Mouse (Mus musculus): Measurements from ENCODE around the gene Man2c1. TPM values are rescaled to one million over a fixed set of nuclear protein-coding genes. Genes with fewer than 3 reads are reported as not detected.

Gene Man2c1
- polyA plus RNA-seq, 1 experiment from 2014 or later = 18.0 TPM

- WGBS = 55% methylated on average over 6 of the region's 6 CpGs
- Histone ChIP-seq H3K9me3 (ENCODE audit: control insufficient read depth, low read length) (no peaks in the 10 kb centered on the region), H3K36me3 (ENCODE audit: control insufficient read depth, insufficient read depth, low read length) (no peaks in the 10 kb centered on the region), H3K9ac (ENCODE audit: low read length) (no peak overlapping the region), H3K27ac (ENCODE audit: low read depth, low read length) (no peak overlapping the region), H3K4me1 (ENCODE audit: control insufficient read depth, insufficient read depth, low read length) (peaks cover 11% of the 10 kb centered on the region), H3K4me3 (ENCODE audit: low read depth, low read length) (no peak overlapping the region), H3K4me2 (no peak overlapping the region), H3K27me3 (ENCODE audit: control insufficient read depth, insufficient read depth, low read length) (no peaks in the 10 kb centered on the region)
- no peak for ATAC-seq (ENCODE audit: low FRiP score)
- DNase-seq (ENCODE audit: low spot score, missing footprints) = no peak
Measured at GRCm38 (mm10) chr9:57152331-57152730, 21.8 kb downstream of the Man2c1 start.

- Histone ChIP-seq H3K27ac (ENCODE audit: low read depth, low read length) (no peak overlapping the region), H3K9ac (ENCODE audit: low read length) (no peak overlapping the region), H3K4me3 (ENCODE audit: low read depth, low read length) (no peak overlapping the region), H3K4me2 (no peak overlapping the region), H3K9me3 (ENCODE audit: control insufficient read depth, low read length) (no peaks in the 10 kb centered on the region), H3K4me1 (ENCODE audit: control insufficient read depth, insufficient read depth, low read length) (peaks cover 7% of the 10 kb centered on the region), H3K27me3 (ENCODE audit: control insufficient read depth, insufficient read depth, low read length) (no peaks in the 10 kb centered on the region), H3K36me3 (ENCODE audit: control insufficient read depth, insufficient read depth, low read length) (no peaks in the 10 kb centered on the region)
- 95% methylated on average over 7 of the region's 7 CpGs for WGBS
- DNase-seq (ENCODE audit: low spot score, missing footprints) (no peak), ATAC-seq (ENCODE audit: low FRiP score) (no peak)
Measured at GRCm38 (mm10) chr9:57156383-57156782, 25.9 kb downstream of the Man2c1 start.

GRCm38 (mm10) chr9:57156823-57157222 is 26.3 kb downstream of the Man2c1 start:
- DNase-seq (ENCODE audit: low spot score, missing footprints) (no peak), ATAC-seq (ENCODE audit: low FRiP score) (no peak)
- no peaks in the 10 kb centered on the region for H3K36me3 ChIP-seq (ENCODE audit: control insufficient read depth, insufficient read depth, low read length)
- H3K4me1 ChIP-seq (ENCODE audit: control insufficient read depth, insufficient read depth, low read length) = peaks cover 7% of the 10 kb centered on the region
- 85% methylated on average over 8 of the region's 8 CpGs for WGBS
- no peak overlapping the region for H3K4me3 ChIP-seq (ENCODE audit: low read depth, low read length)
- H3K9ac ChIP-seq (ENCODE audit: low read length) = no peak overlapping the region
- H3K9me3 ChIP-seq (ENCODE audit: control insufficient read depth, low read length) = no peaks in the 10 kb centered on the region
- no peak overlapping the region for H3K27ac ChIP-seq (ENCODE audit: low read depth, low read length)
- H3K4me2 ChIP-seq = no peak overlapping the region
- H3K27me3 ChIP-seq (ENCODE audit: control insufficient read depth, insufficient read depth, low read length) = no peaks in the 10 kb centered on the region

GRCm38 (mm10) chr9:57157499-57157898 is 27.0 kb downstream of the Man2c1 start:
- Histone ChIP-seq H3K9ac (ENCODE audit: low read length) (peak overlapping the region; percentile 65), H3K27me3 (ENCODE audit: control insufficient read depth, insufficient read depth, low read length) (no peaks in the 10 kb centered on the region), H3K36me3 (ENCODE audit: control insufficient read depth, insufficient read depth, low read length) (no peaks in the 10 kb centered on the region), H3K4me3 (ENCODE audit: low read depth, low read length) (peak overlapping the region; percentile 54), H3K27ac (ENCODE audit: low read depth, low read length) (no peak overlapping the region), H3K9me3 (ENCODE audit: control insufficient read depth, low read length) (no peaks in the 10 kb centered on the region), H3K4me2 (peak overlapping the region; percentile 62), H3K4me1 (ENCODE audit: control insufficient read depth, insufficient read depth, low read length) (peaks cover 7% of the 10 kb centered on the region)
- no peak for ATAC-seq (ENCODE audit: low FRiP score)
- DNase-seq (ENCODE audit: low spot score, missing footprints) = no peak
- 35% methylated on average over 13 of the region's 13 CpGs for WGBS

- no peak within 1 kb of the TSS for H3K27ac ChIP-seq (ENCODE audit: low read depth, low read length)
- H3K9me3 ChIP-seq (ENCODE audit: control insufficient read depth, low read length) = no peaks in the 10 kb centered on the region
- H3K9ac ChIP-seq (ENCODE audit: low read length) = peak within 1 kb of the TSS; percentile 65
- DNase-seq (ENCODE audit: low spot score, missing footprints) (peak; percentile 98), ATAC-seq (ENCODE audit: low FRiP score) (peak; percentile 85)
- H3K27me3 ChIP-seq (ENCODE audit: control insufficient read depth, insufficient read depth, low read length) = no peaks in the 10 kb centered on the region
- WGBS = 1% methylated on average over 24 of the region's 24 CpGs
- H3K4me1 ChIP-seq (ENCODE audit: control insufficient read depth, insufficient read depth, low read length) = peaks cover 7% of the 10 kb centered on the region
- H3K4me3 ChIP-seq (ENCODE audit: low read depth, low read length) = peak within 1 kb of the TSS; percentile 54
- H3K4me2 ChIP-seq = peak within 1 kb of the TSS; percentile 62
- no peaks in the 10 kb centered on the region for H3K36me3 ChIP-seq (ENCODE audit: control insufficient read depth, insufficient read depth, low read length)
Measured at GRCm38 (mm10) chr9:57158013-57158470, 27.6 kb downstream of the Man2c1 start, which contains the start of gene Commd4. Gene Commd4 (minus strand): TSS chr9:57158331.

GRCm38 (mm10) chr9:57158506-57158905 is 28.0 kb downstream of the Man2c1 start:
- H3K9ac ChIP-seq (ENCODE audit: low read length) = peak overlapping the region; percentile 65
- no peaks in the 10 kb centered on the region for H3K9me3 ChIP-seq (ENCODE audit: control insufficient read depth, low read length)
- no peaks in the 10 kb centered on the region for H3K27me3 ChIP-seq (ENCODE audit: control insufficient read depth, insufficient read depth, low read length)
- peaks cover 7% of the 10 kb centered on the region for H3K4me1 ChIP-seq (ENCODE audit: control insufficient read depth, insufficient read depth, low read length)
- no peaks in the 10 kb centered on the region for H3K36me3 ChIP-seq (ENCODE audit: control insufficient read depth, insufficient read depth, low read length)
- DNase-seq (ENCODE audit: low spot score, missing footprints) (no peak), ATAC-seq (ENCODE audit: low FRiP score) (0 out of 2 replicates have a peak, but pooled peaks have one; percentile 27)
- peak overlapping the region; percentile 54 for H3K4me3 ChIP-seq (ENCODE audit: low read depth, low read length)
- no peak overlapping the region for H3K27ac ChIP-seq (ENCODE audit: low read depth, low read length)
- WGBS = 35% methylated on average over 11 of the region's 11 CpGs
- H3K4me2 ChIP-seq = peak overlapping the region; percentile 62

- Histone ChIP-seq H3K9me3 (ENCODE audit: control insufficient read depth, low read length) (no peaks in the 10 kb centered on the region), H3K36me3 (ENCODE audit: control insufficient read depth, insufficient read depth, low read length) (no peaks in the 10 kb centered on the region), H3K9ac (ENCODE audit: low read length) (no peak overlapping the region), H3K4me3 (ENCODE audit: low read depth, low read length) (no peak overlapping the region), H3K27me3 (ENCODE audit: control insufficient read depth, insufficient read depth, low read length) (no peaks in the 10 kb centered on the region), H3K4me1 (ENCODE audit: control insufficient read depth, insufficient read depth, low read length) (peaks cover under 1% of the 10 kb centered on the region; the same call in 1 of the 2 replicates), H3K27ac (ENCODE audit: low read depth, low read length) (no peak overlapping the region), H3K4me2 (no peak overlapping the region)
- WGBS = 37% methylated on average over 3 of the region's 3 CpGs
- DNase-seq (ENCODE audit: low spot score, missing footprints) (no peak), ATAC-seq (ENCODE audit: low FRiP score) (no peak)
Measured at GRCm38 (mm10) chr9:57162496-57162895, 32.0 kb downstream of the Man2c1 start.

GRCm38 (mm10) chr9:57163137-57163536 is 32.6 kb downstream of the Man2c1 start:
- Histone ChIP-seq H3K4me1 (ENCODE audit: control insufficient read depth, insufficient read depth, low read length) (no peaks in the 10 kb centered on the region), H3K4me3 (ENCODE audit: low read depth, low read length) (no peak overlapping the region), H3K27me3 (ENCODE audit: control insufficient read depth, insufficient read depth, low read length) (no peaks in the 10 kb centered on the region), H3K27ac (ENCODE audit: low read depth, low read length) (no peak overlapping the region), H3K9ac (ENCODE audit: low read length) (no peak overlapping the region), H3K4me2 (no peak overlapping the region), H3K9me3 (ENCODE audit: control insufficient read depth, low read length) (no peaks in the 10 kb centered on the region), H3K36me3 (ENCODE audit: control insufficient read depth, insufficient read depth, low read length) (no peaks in the 10 kb centered on the region)
- ATAC-seq (ENCODE audit: low FRiP score) (no peak), DNase-seq (ENCODE audit: low spot score, missing footprints) (no peak)
- 58% methylated on average over 2 of the region's 2 CpGs for whole genome bisulfite sequencing

- no peak for ATAC-seq (ENCODE audit: low FRiP score)
- H3K9me3 ChIP-seq (ENCODE audit: control insufficient read depth, low read length) = no peaks in the 10 kb centered on the region
- H3K27ac ChIP-seq (ENCODE audit: low read depth, low read length) = no peak overlapping the region
- DNase-seq (ENCODE audit: low spot score, missing footprints) = no peak
- H3K4me2 ChIP-seq = no peak overlapping the region
- H3K4me3 ChIP-seq (ENCODE audit: low read depth, low read length) = no peak overlapping the region
- WGBS = 88% methylated on average over 2 of the region's 2 CpGs
- H3K36me3 ChIP-seq (ENCODE audit: control insufficient read depth, insufficient read depth, low read length) = no peaks in the 10 kb centered on the region
- H3K4me1 ChIP-seq (ENCODE audit: control insufficient read depth, insufficient read depth, low read length) = no peaks in the 10 kb centered on the region
- H3K9ac ChIP-seq (ENCODE audit: low read length) = no peak overlapping the region
- H3K27me3 ChIP-seq (ENCODE audit: control insufficient read depth, insufficient read depth, low read length) = no peaks in the 10 kb centered on the region
Measured at GRCm38 (mm10) chr9:57166173-57166572, 35.7 kb downstream of the Man2c1 start.
